Mouse (Mus musculus) E14TG2a.4 (cell line): ENCODE measurements around the gene Nck2.

Experiments used
- CTCF ChIP-seq: conservative IDR thresholded peaks from 2 replicates; pipeline ENCODE4 v1.5.1; 2014; ENCODE audit warnings: low read length
- POU5F1 ChIP-seq: IDR thresholded peaks from 2 replicates; pipeline ENCODE4 v1.6.1; 2014; ENCODE audit warnings: low read length, borderline replicate concordance

DNA sequence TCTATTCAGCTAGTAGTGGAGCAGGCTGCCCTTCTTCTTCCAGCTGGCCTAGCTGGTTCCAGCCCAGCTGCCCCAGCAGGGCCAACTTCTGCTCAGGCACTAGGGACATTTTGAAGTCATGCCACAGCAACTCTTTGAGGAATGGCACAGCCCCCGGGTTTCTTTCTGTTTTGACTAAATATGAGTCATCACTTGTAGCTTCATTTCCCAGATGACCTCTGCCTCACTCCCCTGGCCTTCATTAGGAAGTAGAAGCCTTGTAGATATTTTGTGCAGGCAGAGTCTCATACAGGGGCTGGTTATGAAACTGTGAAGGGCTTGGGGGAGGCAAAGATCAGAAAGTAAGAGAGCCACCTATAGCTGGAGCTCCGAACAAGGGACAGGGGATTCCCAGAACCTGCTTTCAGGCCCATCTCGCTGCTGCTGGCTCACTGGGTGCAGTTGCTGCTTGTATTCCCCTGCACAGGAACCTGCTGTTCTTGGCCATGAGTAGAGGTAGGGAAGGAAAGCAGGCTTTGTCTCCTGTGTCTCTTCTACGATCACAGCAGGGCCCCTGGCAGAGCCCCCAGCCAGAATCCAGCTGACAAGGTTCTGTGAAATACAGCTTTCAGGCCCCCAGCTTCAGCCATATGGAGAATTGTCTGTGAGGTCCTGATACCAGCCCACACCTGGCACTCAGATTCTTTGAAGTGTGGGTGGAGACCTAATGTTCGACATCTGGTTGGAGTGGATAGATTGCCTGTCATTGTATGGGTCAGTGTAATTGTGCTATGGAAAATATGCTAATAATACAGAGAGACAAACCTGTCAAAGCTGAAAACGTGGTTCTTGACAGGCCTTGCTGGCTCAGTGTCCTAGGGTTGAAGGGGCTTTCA, 30.4 kb downstream of the Nck2 start:
- TF ChIP-seq CTCF: no peak
- no peak for TF ChIP-seq POU5F1
